Mouse (Mus musculus): Measurements from ENCODE around the gene Ppp1r21.

DNA sequence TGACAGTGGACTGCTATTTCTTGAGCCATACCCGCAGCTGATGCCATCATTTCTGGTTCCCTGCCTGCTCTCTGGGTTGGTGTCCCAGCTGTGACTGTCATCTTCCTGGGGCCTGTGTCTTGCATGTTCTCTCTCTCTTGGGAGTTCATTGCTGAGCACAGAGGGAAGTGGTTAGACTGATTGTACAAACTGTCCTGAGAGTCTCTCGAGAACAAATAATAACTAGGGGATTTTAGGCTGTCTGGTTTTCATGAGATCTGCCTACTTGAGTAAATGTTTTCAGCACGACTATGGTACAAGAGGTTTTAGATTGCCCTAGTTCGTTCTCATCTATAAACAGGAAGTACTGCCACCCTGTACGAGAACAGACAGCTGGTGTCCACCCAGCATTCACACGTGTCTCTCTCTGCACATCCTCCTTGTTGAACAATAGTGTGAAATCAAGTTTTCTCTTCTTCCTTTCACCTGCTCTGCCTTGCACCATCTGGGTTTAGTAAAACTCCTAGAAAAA lies 51.6 kb downstream of the Ppp1r21 start:
- no peak for TF ChIP-seq CTCF (IDR thresholded peaks at IDR 0.05; ENCODE audit: low read depth)
- TF ChIP-seq EP300 (optimal IDR thresholded peaks at IDR 0.05): no peak
